Mouse (Mus musculus) thymus, postnatal 10 days (tissue): ENCODE measurements around the gene Zdhhc18.
A peak's percentile ranks its signal among the peaks of the same experiment; 100 is the strongest.
"Not testable (repeated sequence)": the region's sequence is repeated elsewhere in the genome, so short reads cannot be mapped to it uniquely, and the experiment has no call there.

Experiments
- DNase-seq, 2 experiments: peaks; one replicate each; pipeline ENCODE4 v3.0.0; 2021; ENCODE audit warnings: low spot score in 2 of 2

Gene Zdhhc18

GRCm38 (mm10) chr4:133665118-133665517, 15.2 kb upstream of the Zdhhc18 start:
- DNase-seq, result no peak

- DNase-seq, result no peak
These were observed 13.0 kb upstream of the Zdhhc18 start for GRCm38 (mm10) chr4:133662945-133663344.

- no peak for DNase-seq
These were observed 12.5 kb upstream of the Zdhhc18 start for GRCm38 (mm10) chr4:133662421-133662820.

- DNase-seq, result no peak
These were observed 10.5 kb upstream of the Zdhhc18 start for GRCm38 (mm10) chr4:133660193-133661155.

GRCm38 (mm10) chr4:133659497-133660192, 9.7 kb upstream of the Zdhhc18 start:
- DNase-seq, result no peak

- no peak for DNase-seq
These were observed 8.8 kb upstream of the Zdhhc18 start for GRCm38 (mm10) chr4:133658729-133659128.

- no peak for DNase-seq
These were observed 8.0 kb upstream of the Zdhhc18 start for GRCm38 (mm10) chr4:133657829-133658458.

GRCm38 (mm10) chr4:133656997-133657396, 7.0 kb upstream of the Zdhhc18 start:
- no peak for DNase-seq

- no peak for DNase-seq
These were observed 6.3 kb upstream of the Zdhhc18 start for GRCm38 (mm10) chr4:133656294-133656693.

GRCm38 (mm10) chr4:133654070-133654469, 4.1 kb upstream of the Zdhhc18 start:
- DNase-seq, result not testable (repeated sequence)

GRCm38 (mm10) chr4:133652746-133653145, 2.8 kb upstream of the Zdhhc18 start:
- no peak for DNase-seq

GRCm38 (mm10) chr4:133651986-133652385, 2.0 kb upstream of the Zdhhc18 start:
- DNase-seq, result no peak

- no peak for DNase-seq
These were observed 1.5 kb upstream of the Zdhhc18 start for GRCm38 (mm10) chr4:133651445-133651844.

- DNase-seq, result not testable (repeated sequence)
These were observed 490 bp downstream of the Zdhhc18 start for GRCm38 (mm10) chr4:133649464-133649863.

- no peak for DNase-seq
These were observed 4.3 kb downstream of the Zdhhc18 start for GRCm38 (mm10) chr4:133645680-133646079.

- DNase-seq, result no peak
These were observed 4.8 kb downstream of the Zdhhc18 start for GRCm38 (mm10) chr4:133645195-133645594.

- DNase-seq, result no peak
These were observed 15.9 kb downstream of the Zdhhc18 start for GRCm38 (mm10) chr4:133634043-133634410.

GRCm38 (mm10) chr4:133633332-133634042, 16.5 kb downstream of the Zdhhc18 start:
- peak; percentile 84 to 93 for DNase-seq

GRCm38 (mm10) chr4:133632483-133633327, 17.2 kb downstream of the Zdhhc18 start:
- DNase-seq, result peak; percentile 22 to 58

- DNase-seq, result no peak
These were observed 18.1 kb downstream of the Zdhhc18 start for GRCm38 (mm10) chr4:133631769-133632411.
